9 mouse cellular contexts compared by ENCODE assay signal in the genomic region with DNA sequence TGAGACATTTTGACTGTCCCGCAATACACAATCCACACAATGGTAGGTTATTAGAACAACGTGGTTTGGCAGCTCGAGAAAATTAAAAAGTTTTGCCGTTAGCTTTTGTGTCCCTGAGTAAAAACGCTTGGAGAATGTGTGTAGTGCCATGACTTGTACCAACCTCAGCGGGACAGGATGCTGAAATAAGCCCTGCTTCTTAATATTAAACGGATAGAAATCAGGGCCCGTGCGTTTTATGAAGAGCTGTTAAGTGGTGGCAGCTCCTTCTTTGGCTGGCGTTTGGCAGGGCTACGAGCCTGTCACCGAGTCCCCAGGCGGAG. TPM values are rescaled to one million over a fixed set of nuclear protein-coding genes. Genes with fewer than 3 reads are reported as not detected.
A peak's percentile ranks its signal among the peaks of the same experiment; 100 is the strongest.
DNase-seq lines count a peak whose midpoint lies in the region; ATAC-seq and TF ChIP-seq lines count a peak whose summit lies in the region.
"Had no signal": no experiment of that assay in that cellular context is flagged by ENCODE, and none has a peak within 500 bp of the region (broad histone marks: within the 10 kb centered on the region; RNA-seq: fewer than 3 reads in every experiment).

No protein-coding gene starts in this region.

- no peaks in the 10 kb centered on the region for H3K9me3 ChIP-seq in forebrain, embryonic 10.5 days
- no peaks in the 10 kb centered on the region for H3K9me3 ChIP-seq in limb, embryonic 11.5 days (ENCODE audit: control insufficient read depth, low read length)
- no peaks in the 10 kb centered on the region for H3K9me3 ChIP-seq in neural tube, embryonic 15.5 days (replicated peaks)

- peak overlapping the region; percentile 56 for H3K4me3 ChIP-seq in liver, adult 2 months (ENCODE audit: insufficient read depth, low read depth, low read length)
- peak overlapping the region; percentile 48 for H3K4me3 ChIP-seq in forebrain, embryonic 10.5 days
- H3K4me3 ChIP-seq in limb, embryonic 11.5 days (ENCODE audit: low read depth, low read length), result peak overlapping the region; percentile 21
- H3K4me3 ChIP-seq in neural tube, embryonic 15.5 days (replicated peaks), result peak overlapping the region; percentile 33

- no peak for DNase-seq in liver, adult 2 months (ENCODE audit: extremely low read depth, low read depth, low spot score)
- DNase-seq in liver, result no peak
- DNase-seq in forebrain, embryonic 10.5 days (ENCODE audit: extremely low spot score, low spot score), result no peak
- DNase-seq in limb, embryonic 11.5 days (ENCODE audit: low spot score), result no peak
- no peak for DNase-seq in thymus, postnatal 10 days (ENCODE audit: low spot score in 2 of 2)
- no peak for DNase-seq in layer of hippocampus, adult 9-11 months

- peak overlapping the region; percentile 63 for H3K4me2 ChIP-seq in limb, embryonic 11.5 days (ENCODE audit: low read depth, severe bottlenecking)
- H3K4me2 ChIP-seq in neural tube, embryonic 15.5 days, result peak overlapping the region; percentile 63

- H3K27me3 ChIP-seq in liver, adult 2 months (ENCODE audit: control insufficient read depth, insufficient read depth, low read length), result no peaks in the 10 kb centered on the region
- peaks cover 54% of the 10 kb centered on the region for H3K27me3 ChIP-seq in forebrain, embryonic 10.5 days (ENCODE audit: poor library complexity, severe bottlenecking)
- no peaks in the 10 kb centered on the region; the same call in 1 of the 2 replicates for H3K27me3 ChIP-seq in limb, embryonic 11.5 days (ENCODE audit: control insufficient read depth, insufficient read depth, low read length)
- peaks cover 10% of the 10 kb centered on the region for H3K27me3 ChIP-seq in neural tube, embryonic 15.5 days (replicated peaks)

- H3K27ac ChIP-seq in liver, adult 2 months (replicated peaks; ENCODE audit: insufficient read depth, low read depth, low read length), result peak overlapping the region; percentile 64; the same call in 1 of the 2 replicates
- H3K27ac ChIP-seq in forebrain, embryonic 10.5 days, result peak overlapping the region; percentile 53
- no peak overlapping the region for H3K27ac ChIP-seq in limb, embryonic 11.5 days (replicated peaks; ENCODE audit: low read depth, low read length)
- peak overlapping the region; percentile 23; the same call in 1 of the 2 replicates for H3K27ac ChIP-seq in neural tube, embryonic 15.5 days (replicated peaks)

- 17% methylated on average over 13 of the region's 13 CpGs for WGBS in liver, adult 2 months
- WGBS in forebrain, embryonic 10.5 days, result 29% methylated on average over 13 of the region's 13 CpGs
- 21% methylated on average over 13 of the region's 13 CpGs for WGBS in limb, embryonic 11.5 days
- WGBS in neural tube, embryonic 15.5 days, result 17% methylated on average over 13 of the region's 13 CpGs

- H3K79me2 ChIP-seq in liver, adult 2 months (ENCODE audit: control insufficient read depth, insufficient read depth, low read length), result no peaks in the 10 kb centered on the region

- no peaks in the 10 kb centered on the region for H3K36me3 ChIP-seq in liver, adult 2 months (ENCODE audit: control insufficient read depth, insufficient read depth, low read length)
- H3K36me3 ChIP-seq in forebrain, embryonic 10.5 days (replicated peaks), result no peaks in the 10 kb centered on the region
- no peaks in the 10 kb centered on the region for H3K36me3 ChIP-seq in limb, embryonic 11.5 days (ENCODE audit: control insufficient read depth, insufficient read depth, low read length)
- H3K36me3 ChIP-seq in neural tube, embryonic 15.5 days, result no peaks in the 10 kb centered on the region

- ATAC-seq in limb, embryonic 11.5 days (ENCODE audit: insufficient number of reproducible peaks, low FRiP score, low TSS enrichment, low read depth), result no peak
- no peak for ATAC-seq in neural tube, embryonic 15.5 days (ENCODE audit: low FRiP score)
- ATAC-seq in frontal cortex, adult (ENCODE audit: low TSS enrichment), result no peak

- peaks cover 2% of the 10 kb centered on the region; the same call in 1 of the 2 replicates for H3K4me1 ChIP-seq in liver, adult 2 months (ENCODE audit: control insufficient read depth, insufficient read depth, low read length)
- H3K4me1 ChIP-seq in forebrain, embryonic 10.5 days, result peaks cover 14% of the 10 kb centered on the region
- H3K4me1 ChIP-seq in limb, embryonic 11.5 days (ENCODE audit: control insufficient read depth, insufficient read depth, low read length), result no peaks in the 10 kb centered on the region
- H3K4me1 ChIP-seq in neural tube, embryonic 15.5 days, result peaks cover 11% of the 10 kb centered on the region

- TF ChIP-seq CTCF in liver, adult 2 months (IDR thresholded peaks at IDR 0.05; ENCODE audit: low read depth, low read length), result no peak

- no peak for TF ChIP-seq POLR2A in liver, adult 2 months (IDR thresholded peaks at IDR 0.05; ENCODE audit: extremely low read depth, insufficient read depth, low read length)

- H3K9ac ChIP-seq in liver, adult 2 months (ENCODE audit: low read depth, low read length), result peak overlapping the region; percentile 40; the same call in 1 of the 2 replicates
- H3K9ac ChIP-seq in limb, embryonic 11.5 days (ENCODE audit: low read length), result no peak overlapping the region
- H3K9ac ChIP-seq in neural tube, embryonic 15.5 days (replicated peaks), result peak overlapping the region; percentile 30; the same call in 1 of the 2 replicates

RNA-seq across cellular contexts. Expression of a gene that starts 11.2 kb away (rescaled TPM):
- total RNA-seq in liver, adult 2 months (2014; rRNA removed), result 0.09 TPM in 1 of 2 replicates, not detected in the other
- 0.11 TPM in 1 of 2 replicates, not detected in the other for polyA plus RNA-seq in liver, adult 2 months (2012; rRNA removed)
- polyA plus RNA-seq in forebrain, embryonic 10.5 days (2016; fragmentation: Nextera tagmentation; extraction: Ambion mirVana), result 0.09 and 0.10 TPM in 2 replicates
- polyA plus RNA-seq in limb, embryonic 11.5 days (2014; fragmentation: Nextera tagmentation; extraction: Ambion mirVana), result not detected in 2 replicates
- 0.13 TPM in 1 of 2 replicates, not detected in the other for polyA plus RNA-seq in neural tube, embryonic 15.5 days (2015; fragmentation: Nextera tagmentation; extraction: Ambion mirVana)
- total RNA-seq: granulocyte monocyte progenitor cell, adult 5-6 weeks had no signal

RNA-seq across cellular contexts. Expression of a gene that starts 11.3 kb away (rescaled TPM):
- total RNA-seq in liver, adult 2 months (2014; rRNA removed), result 9.7 and 10.9 TPM in 2 replicates
- polyA plus RNA-seq in liver, adult 2 months (2012; rRNA removed), result 2.7 and 3.3 TPM in 2 replicates
- polyA plus RNA-seq in forebrain, embryonic 10.5 days (2016; fragmentation: Nextera tagmentation; extraction: Ambion mirVana), result 32.7 and 33.8 TPM in 2 replicates
- 30.9 and 32.7 TPM in 2 replicates for polyA plus RNA-seq in limb, embryonic 11.5 days (2014; fragmentation: Nextera tagmentation; extraction: Ambion mirVana)
- polyA plus RNA-seq in neural tube, embryonic 15.5 days (2015; fragmentation: Nextera tagmentation; extraction: Ambion mirVana), result 42.2 and 44.5 TPM in 2 replicates

RNA-seq across cellular contexts. Expression of a gene that starts 37.7 kb away (rescaled TPM):
- total RNA-seq in liver, adult 2 months (2014; rRNA removed), result 0.34 and 0.55 TPM in 2 replicates
- 0.07 TPM in 1 of 2 replicates, not detected in the other for polyA plus RNA-seq in liver, adult 2 months (2012; rRNA removed)
- not detected in 2 replicates for polyA plus RNA-seq in forebrain, embryonic 10.5 days (2016; fragmentation: Nextera tagmentation; extraction: Ambion mirVana)
- polyA plus RNA-seq in limb, embryonic 11.5 days (2014; fragmentation: Nextera tagmentation; extraction: Ambion mirVana), result not detected in 2 replicates
- not detected in 2 replicates for polyA plus RNA-seq in neural tube, embryonic 15.5 days (2015; fragmentation: Nextera tagmentation; extraction: Ambion mirVana)
